Mouse (Mus musculus) heart, adult 2 months (tissue): ENCODE measurements at regions not wholly inside any gene's neighbourhood (a gene's known extent, or its start where the extent isn't known, plus 50 kb on each side); places are given as distances from the start of the nearest gene placed in this dataset.

ENCODE experiments used
- CTCF ChIP-seq: fragments of 200-600 bp; IDR thresholded peaks from 2 replicates; pipeline ENCODE4 v1.8.1; 2022; ENCODE audit warnings: antibody characterized with exemption, mild to moderate bottlenecking, moderate library complexity
- EP300 ChIP-seq: fragments of 200-500 bp; IDR thresholded peaks from 2 replicates; pipeline ENCODE4 v1.6.1; 2011; ENCODE audit warnings: low read depth, low read length, control low read depth; ENCODE audit not compliant: insufficient read depth
- POLR2A ChIP-seq: fragments of 200-500 bp; IDR thresholded peaks from 2 replicates; pipeline ENCODE4 v1.6.1; 2011; ENCODE audit warnings: mild to moderate bottlenecking, low read depth, low read length, control low read depth; ENCODE audit not compliant: insufficient read depth

DNA sequence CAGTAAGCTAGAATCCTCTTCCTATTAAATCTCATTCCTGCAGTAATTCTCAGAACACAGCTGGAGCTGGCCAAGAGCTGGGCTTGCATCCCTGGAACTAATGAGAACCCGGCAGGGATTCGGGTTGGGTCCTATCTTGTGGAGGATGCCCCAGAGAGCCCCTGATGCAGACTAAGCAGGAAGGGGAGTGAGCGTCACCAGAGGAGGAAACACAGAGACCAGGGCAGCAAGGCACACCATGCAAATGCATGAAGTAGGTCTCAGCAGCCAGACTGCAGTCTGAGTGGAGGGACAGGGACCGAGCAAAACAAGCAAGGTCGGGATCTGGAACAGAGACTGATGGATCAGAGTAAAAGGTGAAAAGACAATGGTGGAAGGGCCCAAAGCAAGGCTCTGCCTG, 249.6 kb downstream of the Insig2 start:
- TF ChIP-seq POLR2A (no peak), CTCF (no peak), EP300 (no peak)
